Mouse (Mus musculus): Measurements from ENCODE around the gene Gcnt3. TPM values are rescaled to one million over a fixed set of nuclear protein-coding genes. Genes with fewer than 3 reads are reported as not detected.
A peak's percentile ranks its signal among the peaks of the same experiment; 100 is the strongest.

Gene Gcnt3
- polyA plus RNA-seq, 1 experiment, result not detected

DNA sequence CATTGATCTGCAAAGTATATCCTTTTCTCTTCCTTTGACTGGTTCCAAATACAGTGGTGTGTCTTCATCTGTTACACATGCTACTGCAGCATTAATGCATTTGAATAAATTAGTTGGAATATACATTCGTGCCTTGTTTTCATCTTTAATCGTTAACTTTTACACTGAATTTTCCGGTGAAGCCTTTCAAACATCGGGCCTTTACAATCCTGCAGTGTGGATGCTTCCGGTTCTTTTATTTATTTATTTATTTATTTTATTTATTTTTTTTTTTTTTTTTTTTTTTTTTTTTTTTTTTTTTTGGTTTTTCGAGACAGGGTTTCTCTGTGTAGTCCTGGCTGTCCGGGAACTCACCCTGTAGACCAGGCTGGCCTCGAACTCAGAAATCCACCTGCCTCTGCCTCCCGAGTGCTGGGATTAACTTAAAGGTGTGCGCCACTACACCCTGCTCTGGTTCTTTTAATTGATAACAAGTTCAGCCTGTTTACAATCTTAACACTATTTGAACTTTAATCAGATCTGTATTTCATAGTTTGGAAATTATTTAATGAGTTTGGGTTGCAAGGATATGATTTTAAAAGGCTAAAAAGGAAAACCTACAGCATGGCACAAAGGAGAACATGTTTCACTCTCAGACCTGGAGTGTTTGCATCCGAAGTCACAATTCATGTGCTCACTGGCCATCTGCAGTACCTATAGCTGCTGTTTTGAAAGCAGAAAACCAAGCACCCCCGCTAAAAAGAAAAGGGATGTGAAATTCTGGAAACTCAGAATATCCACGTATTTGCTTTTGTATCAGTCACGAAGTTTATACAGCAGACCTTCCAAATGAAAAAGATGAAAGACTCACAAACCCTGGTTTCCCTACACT, 26.1 kb downstream of the Gcnt3 start:
- Histone ChIP-seq H3K4me3 (ENCODE audit: insufficient read depth, low read length) (peak overlapping the region; percentile 9; the same call in 1 of the 2 replicates), H3K27ac (ENCODE audit: insufficient read depth, low read length) (peak overlapping the region; percentile 89), H3K4me1 (ENCODE audit: control insufficient read depth, insufficient read depth, low read length) (peaks cover 3% of the 10 kb centered on the region; the same call in 1 of the 2 replicates)
- TF ChIP-seq POLR2A (IDR thresholded peaks at IDR 0.05; ENCODE audit: low read depth, low read length), result no peak
- no peak for TF ChIP-seq CTCF (IDR thresholded peaks at IDR 0.05; ENCODE audit: borderline replicate concordance, insufficient read depth, low read length)

- no peak overlapping the region for H3K4me3 ChIP-seq (ENCODE audit: insufficient read depth, low read length)
- TF ChIP-seq CTCF (IDR thresholded peaks at IDR 0.05; ENCODE audit: borderline replicate concordance, insufficient read depth, low read length), result no peak
- no peak for TF ChIP-seq POLR2A (IDR thresholded peaks at IDR 0.05; ENCODE audit: low read depth, low read length)
- peaks cover 3% of the 10 kb centered on the region; the same call in 1 of the 2 replicates for H3K4me1 ChIP-seq (ENCODE audit: control insufficient read depth, insufficient read depth, low read length)
- no peak overlapping the region for H3K27ac ChIP-seq (ENCODE audit: insufficient read depth, low read length)
Observed at GRCm38 (mm10) chr9:70010781-70011473, 27.0 kb downstream of the Gcnt3 start.

GRCm38 (mm10) chr9:70009754-70010304, 28.1 kb downstream of the Gcnt3 start:
- TF ChIP-seq CTCF (IDR thresholded peaks at IDR 0.05; ENCODE audit: borderline replicate concordance, insufficient read depth, low read length) (no peak), POLR2A (IDR thresholded peaks at IDR 0.05; ENCODE audit: low read depth, low read length) (no peak)
- Histone ChIP-seq H3K4me3 (ENCODE audit: insufficient read depth, low read length) (no peak overlapping the region), H3K27ac (ENCODE audit: insufficient read depth, low read length) (no peak overlapping the region), H3K4me1 (ENCODE audit: control insufficient read depth, insufficient read depth, low read length) (peaks cover 3% of the 10 kb centered on the region; the same call in 1 of the 2 replicates)

GRCm38 (mm10) chr9:70007506-70008248, 30.2 kb downstream of the Gcnt3 start:
- Histone ChIP-seq H3K4me3 (ENCODE audit: insufficient read depth, low read length) (no peak overlapping the region), H3K4me1 (ENCODE audit: control insufficient read depth, insufficient read depth, low read length) (no peaks in the 10 kb centered on the region), H3K27ac (ENCODE audit: insufficient read depth, low read length) (no peak overlapping the region)
- no peak for TF ChIP-seq CTCF (IDR thresholded peaks at IDR 0.05; ENCODE audit: borderline replicate concordance, insufficient read depth, low read length)
- no peak for TF ChIP-seq POLR2A (IDR thresholded peaks at IDR 0.05; ENCODE audit: low read depth, low read length)

- TF ChIP-seq CTCF (IDR thresholded peaks at IDR 0.05; ENCODE audit: borderline replicate concordance, insufficient read depth, low read length) (no peak), POLR2A (IDR thresholded peaks at IDR 0.05; ENCODE audit: low read depth, low read length) (no peak)
- Histone ChIP-seq H3K4me3 (ENCODE audit: insufficient read depth, low read length) (no peak overlapping the region), H3K4me1 (ENCODE audit: control insufficient read depth, insufficient read depth, low read length) (no peaks in the 10 kb centered on the region), H3K27ac (ENCODE audit: insufficient read depth, low read length) (no peak overlapping the region)
Observed at GRCm38 (mm10) chr9:70006984-70007383, 30.9 kb downstream of the Gcnt3 start.

DNA sequence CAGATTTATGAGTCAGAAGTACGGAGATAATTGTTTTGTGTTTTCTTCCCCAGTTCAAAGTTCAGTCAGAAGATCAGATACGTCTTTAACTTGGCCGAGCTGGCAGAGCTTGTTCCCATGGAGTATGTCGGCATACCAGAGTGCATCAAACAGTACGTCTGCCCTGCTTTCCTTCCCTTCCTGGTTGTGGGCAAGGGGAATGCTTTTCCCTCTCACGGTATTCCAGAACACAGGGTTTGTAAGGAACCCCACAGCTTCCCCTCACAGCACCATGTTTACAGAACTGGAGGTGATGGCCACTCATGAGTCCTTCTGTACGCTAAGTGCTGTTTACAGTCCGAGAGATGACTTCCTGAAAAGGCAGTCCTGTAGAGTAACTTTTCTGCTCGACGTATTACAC, 34.4 kb downstream of the Gcnt3 start:
- Histone ChIP-seq H3K4me3 (ENCODE audit: insufficient read depth, low read length) (no peak overlapping the region), H3K4me1 (ENCODE audit: control insufficient read depth, insufficient read depth, low read length) (no peaks in the 10 kb centered on the region), H3K27ac (ENCODE audit: insufficient read depth, low read length) (no peak overlapping the region)
- TF ChIP-seq POLR2A (IDR thresholded peaks at IDR 0.05; ENCODE audit: low read depth, low read length), result no peak
- no peak for TF ChIP-seq CTCF (IDR thresholded peaks at IDR 0.05; ENCODE audit: borderline replicate concordance, insufficient read depth, low read length)

- no peak for TF ChIP-seq CTCF (IDR thresholded peaks at IDR 0.05; ENCODE audit: borderline replicate concordance, insufficient read depth, low read length)
- no peak for TF ChIP-seq POLR2A (IDR thresholded peaks at IDR 0.05; ENCODE audit: low read depth, low read length)
- Histone ChIP-seq H3K27ac (ENCODE audit: insufficient read depth, low read length) (no peak overlapping the region), H3K4me3 (ENCODE audit: insufficient read depth, low read length) (no peak overlapping the region), H3K4me1 (ENCODE audit: control insufficient read depth, insufficient read depth, low read length) (peaks cover under 1% of the 10 kb centered on the region)
Observed at GRCm38 (mm10) chr9:69999318-69999717, 38.6 kb downstream of the Gcnt3 start.

GRCm38 (mm10) chr9:69994547-69994946, 43.3 kb downstream of the Gcnt3 start:
- Histone ChIP-seq H3K4me3 (ENCODE audit: insufficient read depth, low read length) (no peak overlapping the region), H3K4me1 (ENCODE audit: control insufficient read depth, insufficient read depth, low read length) (peaks cover 8% of the 10 kb centered on the region), H3K27ac (ENCODE audit: insufficient read depth, low read length) (no peak overlapping the region)
- TF ChIP-seq POLR2A (IDR thresholded peaks at IDR 0.05; ENCODE audit: low read depth, low read length) (no peak), CTCF (IDR thresholded peaks at IDR 0.05; ENCODE audit: borderline replicate concordance, insufficient read depth, low read length) (no peak)

DNA sequence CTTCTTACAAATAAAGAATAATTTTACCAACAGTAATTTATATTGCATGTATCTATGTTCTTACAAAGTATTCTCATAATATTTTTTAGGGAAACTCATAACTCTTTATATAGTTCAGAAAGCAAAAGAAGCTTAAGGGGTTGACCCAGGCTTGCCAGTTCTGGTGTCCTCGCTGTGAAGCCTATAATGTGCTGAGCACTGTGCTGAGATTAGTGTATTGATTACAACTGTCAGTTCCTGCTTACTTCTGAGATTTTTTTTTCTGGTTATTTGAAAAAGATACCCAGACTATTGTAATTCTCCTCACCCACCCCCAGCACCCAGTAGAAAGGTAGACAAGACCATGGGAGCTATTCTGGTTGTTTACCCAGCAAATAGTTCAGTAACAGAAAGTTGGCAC, 44.4 kb downstream of the Gcnt3 start:
- no peak overlapping the region for H3K27ac ChIP-seq (ENCODE audit: insufficient read depth, low read length)
- peaks cover 8% of the 10 kb centered on the region for H3K4me1 ChIP-seq (ENCODE audit: control insufficient read depth, insufficient read depth, low read length)
- no peak for TF ChIP-seq CTCF (IDR thresholded peaks at IDR 0.05; ENCODE audit: borderline replicate concordance, insufficient read depth, low read length)
- no peak for TF ChIP-seq POLR2A (IDR thresholded peaks at IDR 0.05; ENCODE audit: low read depth, low read length)
- H3K4me3 ChIP-seq (ENCODE audit: insufficient read depth, low read length), result no peak overlapping the region

Measured in embryonic fibroblast, embryonic 13.5 days (primary cell).